Mouse (Mus musculus) embryo, embryonic 10 days (tissue): ENCODE measurements around the gene Itga2b.

Source experiments
- DNase-seq: peaks from one replicate; pipeline ENCODE4 v3.0.0-alpha.2; 2015; ENCODE audit warnings: low spot score

The Itga2b gene

DNA sequence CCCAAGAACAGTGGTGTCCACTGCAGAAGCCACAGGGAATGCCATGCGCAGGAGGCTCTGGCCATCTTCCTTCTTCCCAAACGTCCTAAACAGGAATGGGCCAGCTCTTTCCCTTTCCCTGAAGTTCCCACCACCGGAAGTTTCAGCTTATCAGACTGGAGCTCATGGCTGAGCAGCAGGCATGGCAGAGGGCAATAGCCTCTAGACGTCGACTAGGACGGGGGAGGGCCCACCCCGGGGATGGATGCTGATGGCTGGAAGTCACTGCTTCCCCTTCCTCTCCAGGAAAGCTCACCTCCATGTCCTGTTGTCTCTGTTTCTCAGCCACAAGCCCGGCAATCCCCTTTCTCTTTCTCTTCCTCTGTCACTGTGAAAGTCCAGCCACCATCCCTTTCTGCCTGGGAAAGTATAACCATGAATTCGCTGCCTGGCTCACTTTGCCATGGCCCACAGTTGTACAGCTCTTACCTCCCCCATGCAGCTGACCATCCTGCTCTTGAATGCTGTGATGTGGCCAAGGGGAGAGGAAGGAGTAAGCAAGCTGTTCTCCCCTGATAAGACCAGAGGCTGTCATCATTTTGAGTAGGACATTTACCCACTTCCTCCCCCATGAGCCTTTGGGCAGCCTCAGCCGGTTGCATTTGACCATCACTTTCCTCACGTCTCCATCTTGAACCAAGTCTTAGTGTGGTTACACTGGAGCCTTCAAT lies at the start of gene Itga2b:
TSS of gene Itga2b (minus strand) at position 475 of the 710 bp plus-strand sequence.
- no peak for DNase-seq

DNA sequence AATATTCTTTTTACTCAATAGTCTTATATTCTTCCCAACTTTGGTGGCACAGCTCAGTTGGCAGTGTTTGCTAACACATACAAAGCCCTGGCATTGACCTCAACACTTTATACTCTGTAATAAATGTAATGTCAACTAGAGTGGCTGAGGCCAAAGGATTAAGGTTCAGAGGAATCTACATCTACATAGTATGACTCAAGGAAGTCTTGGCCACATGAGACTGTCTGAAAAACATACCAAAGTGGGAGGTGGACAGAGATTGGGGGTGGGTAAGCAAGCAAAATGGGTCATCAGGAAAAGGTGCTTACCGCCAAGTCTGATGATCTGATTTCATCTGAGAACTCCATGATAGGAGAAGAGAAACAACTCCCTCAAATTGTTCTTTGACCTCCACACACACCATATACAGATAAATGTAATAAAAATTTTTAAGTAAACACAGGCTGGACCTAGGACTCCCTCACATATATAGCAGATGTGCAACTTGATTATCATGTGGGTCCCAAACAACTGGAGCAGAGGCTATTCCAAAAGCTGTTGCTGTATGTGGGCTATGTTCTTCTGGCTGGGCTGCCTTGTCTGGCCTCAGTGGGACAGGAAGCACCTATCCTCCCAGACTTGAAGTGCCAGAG lies 45.0 kb upstream of the Itga2b start:
- DNase-seq, result no peak

DNA sequence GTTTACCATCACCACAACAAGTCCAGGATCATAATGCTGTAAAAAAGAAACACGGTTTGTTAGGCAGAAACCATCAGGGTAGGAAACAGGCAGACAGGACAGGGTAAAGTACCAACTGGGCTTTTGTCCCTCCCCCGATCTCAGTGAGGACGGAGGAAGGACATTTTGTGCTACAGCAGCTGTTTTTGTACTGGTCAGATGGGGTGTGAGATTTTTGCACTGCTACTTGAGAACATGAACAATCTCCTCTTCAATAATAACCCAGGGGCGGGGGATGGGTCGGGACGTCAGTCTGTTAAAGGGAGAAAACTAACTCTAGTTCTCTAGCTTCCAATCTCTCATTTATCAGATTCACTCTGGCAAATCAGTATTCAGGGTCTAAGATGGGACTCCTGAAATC lies 40.3 kb upstream of the Itga2b start:
- no peak for DNase-seq

DNA sequence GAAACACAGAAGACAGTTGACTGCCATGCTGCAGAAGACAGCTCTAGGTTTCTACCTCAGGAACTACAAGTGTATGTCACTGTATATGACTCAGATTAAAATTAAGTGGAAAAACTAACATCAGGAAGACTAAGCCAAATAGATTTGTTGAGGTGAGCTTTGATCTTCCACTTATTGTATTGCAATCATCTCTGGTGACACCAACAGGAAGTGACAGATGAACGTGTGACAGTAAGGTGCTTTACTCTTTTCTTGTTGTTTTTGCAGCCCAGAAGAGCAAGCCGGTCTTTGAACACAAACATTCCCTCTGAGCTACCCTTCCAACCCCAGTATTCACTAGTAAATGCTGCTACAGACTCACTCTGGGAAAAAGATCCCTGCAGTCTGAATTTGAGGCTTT lies 26.8 kb upstream of the Itga2b start:
- no peak for DNase-seq

DNA sequence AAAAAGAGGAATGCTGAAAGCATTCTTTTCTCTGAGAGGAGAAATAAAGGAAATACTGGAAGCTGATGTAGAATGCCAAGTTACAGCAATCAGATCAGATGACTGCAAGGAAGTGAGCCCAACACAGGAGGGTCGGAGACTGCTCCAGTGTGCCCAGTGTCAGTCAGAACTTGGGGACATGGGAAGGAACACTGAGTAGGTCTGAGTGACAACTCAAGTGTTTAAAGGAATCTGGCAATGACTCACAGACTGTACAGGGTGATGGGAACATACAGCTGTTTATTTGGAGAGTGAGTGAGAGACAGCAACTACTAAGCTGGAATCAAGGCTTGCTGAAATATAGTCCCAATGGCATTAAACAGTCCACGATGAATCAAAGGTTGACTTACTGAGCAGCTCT lies 26.3 kb upstream of the Itga2b start:
- no peak for DNase-seq

DNA sequence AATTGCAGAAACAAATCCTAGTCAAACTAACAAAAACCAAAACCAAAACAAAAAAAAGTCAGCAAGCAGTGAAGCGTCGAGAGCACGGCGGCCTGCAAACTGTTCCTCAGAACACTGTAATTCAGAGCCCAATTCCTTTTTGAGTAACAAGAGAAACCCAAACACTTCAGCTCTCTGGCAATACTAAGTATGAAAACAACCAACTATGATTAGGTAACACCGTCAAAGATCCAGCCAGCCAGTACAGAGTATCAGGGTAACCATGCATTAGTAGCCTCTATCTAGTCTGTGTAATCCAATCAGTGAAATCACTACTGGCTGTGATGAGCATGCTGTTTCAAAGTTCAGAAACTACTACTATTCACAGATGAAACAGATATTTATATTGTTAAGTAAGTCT lies 25.8 kb upstream of the Itga2b start:
- no peak for DNase-seq

DNA sequence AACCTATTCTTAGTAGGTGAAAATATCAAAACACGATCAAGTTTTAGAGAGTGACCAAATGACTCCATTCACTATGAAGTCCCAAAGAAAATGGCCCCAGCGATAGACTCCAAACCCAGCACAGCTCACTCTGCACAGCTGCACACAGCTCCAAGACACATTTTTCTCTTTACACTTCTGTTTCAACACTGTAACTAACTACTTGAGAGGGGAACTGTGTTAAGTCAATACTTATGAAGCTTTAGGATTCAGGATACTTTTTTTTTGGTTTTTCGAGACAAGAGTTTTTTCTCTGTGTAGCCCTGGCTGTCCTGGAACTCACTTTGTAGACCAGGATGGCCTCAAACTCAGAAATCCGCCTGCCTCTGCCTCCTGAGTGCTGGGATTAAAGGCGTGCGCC lies 25.2 kb upstream of the Itga2b start:
- no peak for DNase-seq

DNA sequence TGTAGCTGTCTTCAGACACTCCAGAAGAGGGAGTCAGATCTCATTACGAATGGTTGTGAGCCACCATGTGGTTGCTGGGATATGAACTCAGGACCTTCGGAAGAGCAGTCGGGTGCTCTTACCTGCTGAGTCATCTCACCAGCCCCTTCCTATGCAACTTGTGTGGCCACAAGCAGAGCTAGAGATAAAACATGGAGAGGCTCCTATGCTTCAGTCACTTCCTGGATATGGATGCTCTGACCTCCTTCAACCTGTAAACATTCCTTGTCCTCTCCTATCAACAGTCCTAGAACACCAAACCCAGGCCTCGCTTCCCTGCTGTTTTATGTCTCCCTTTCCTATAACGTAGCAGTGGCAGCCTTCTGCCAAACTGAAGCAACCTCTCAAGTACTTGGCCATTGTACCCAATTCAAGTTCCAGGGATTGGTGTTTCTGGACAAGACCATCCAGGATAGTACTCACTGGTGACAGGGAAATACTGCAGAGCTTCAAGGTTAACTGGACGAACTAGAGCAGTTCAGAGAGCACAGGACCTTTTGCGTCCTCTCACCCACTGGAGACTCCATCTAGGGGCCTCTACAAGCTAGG lies 24.2 kb upstream of the Itga2b start:
- DNase-seq, result no peak

DNA sequence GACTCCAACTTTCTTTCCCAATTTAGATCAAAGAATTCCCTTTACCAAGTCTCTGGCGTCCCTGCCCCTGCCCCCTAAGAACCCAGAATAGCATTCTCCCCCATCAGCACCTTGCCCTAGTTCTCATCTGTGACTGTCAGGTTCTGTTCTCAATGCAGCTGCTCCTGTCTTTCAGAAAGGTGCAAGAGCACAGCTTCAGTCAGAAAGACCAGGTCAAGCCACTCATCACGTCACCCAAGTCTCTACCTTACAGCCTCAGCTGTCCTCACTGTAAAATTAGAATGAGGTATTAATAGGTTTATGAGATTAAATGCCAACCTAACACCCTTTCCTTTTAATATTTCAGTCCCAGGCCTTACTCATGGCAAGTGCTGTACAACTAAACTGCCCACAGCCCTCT lies 23.3 kb upstream of the Itga2b start:
- DNase-seq, result no peak

DNA sequence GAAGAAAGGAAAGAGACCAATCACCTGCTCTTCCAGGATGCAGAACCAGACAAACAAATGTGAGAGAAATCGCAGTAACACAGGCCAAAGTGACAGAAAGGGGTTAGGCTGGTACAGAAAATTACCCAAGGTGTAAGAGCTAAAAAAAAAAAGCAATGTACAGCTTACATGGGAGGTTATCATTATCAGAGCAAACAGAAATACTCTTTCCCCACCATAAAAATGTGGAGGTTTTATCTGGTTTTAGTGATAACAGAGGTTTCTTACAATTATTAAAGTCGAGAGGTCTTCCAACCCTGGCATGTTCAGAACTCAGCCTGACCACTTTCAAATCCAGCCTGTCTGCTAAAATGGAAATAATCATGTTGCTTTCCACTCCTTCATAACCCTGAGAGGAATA lies 18.0 kb upstream of the Itga2b start:
- DNase-seq, result no peak

DNA sequence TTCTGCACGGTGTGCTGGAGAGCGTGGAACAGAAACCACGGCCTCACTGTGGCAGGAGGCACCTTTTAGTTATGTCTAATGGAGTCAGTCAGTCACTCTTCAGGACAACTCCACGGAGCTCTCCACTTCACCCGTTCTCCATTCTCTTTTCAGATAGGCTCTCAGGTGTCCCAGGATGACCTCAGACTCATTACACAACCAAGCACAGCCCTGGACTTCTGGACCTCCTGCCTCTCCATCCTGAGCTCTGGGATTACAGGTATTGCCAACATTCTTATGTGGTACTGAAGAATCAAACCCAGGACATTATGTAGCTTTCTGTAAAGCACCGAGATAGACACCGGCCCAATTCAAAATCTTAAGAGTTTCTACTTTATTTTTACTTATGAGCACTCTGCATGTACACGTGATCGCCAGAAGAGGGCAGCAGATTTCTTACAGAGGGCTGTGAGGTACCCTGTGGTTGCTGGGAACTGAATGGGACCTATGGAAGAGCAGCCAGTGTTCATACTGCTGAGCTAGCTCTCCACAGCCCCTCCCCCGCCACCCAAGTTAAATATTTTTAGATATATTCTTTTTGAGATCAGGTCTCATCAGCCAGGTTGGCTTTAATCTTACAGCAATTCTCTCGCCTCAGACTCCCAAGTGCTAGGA lies 16.9 kb upstream of the Itga2b start:
- peak; percentile 89 for DNase-seq

DNA sequence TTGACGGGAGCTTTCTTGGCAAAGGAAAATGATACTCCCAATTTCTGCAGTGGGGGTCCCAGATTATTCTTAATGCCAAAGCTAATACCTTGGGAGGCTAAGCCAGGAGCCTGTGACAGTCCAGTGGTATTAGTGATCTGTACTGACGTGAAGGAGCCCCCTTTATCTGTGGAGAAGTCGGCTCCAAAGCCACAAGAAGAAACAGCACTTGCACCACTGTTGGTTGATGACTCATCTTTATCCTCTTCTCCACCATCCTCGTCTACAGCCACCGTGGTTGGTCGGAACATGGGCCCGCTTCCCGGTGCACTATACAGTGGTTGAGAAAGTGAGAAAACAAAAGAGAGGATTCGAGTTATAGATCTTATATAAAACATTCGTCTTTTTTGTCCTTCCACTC lies 11.9 kb upstream of the Itga2b start:
- no peak for DNase-seq

DNA sequence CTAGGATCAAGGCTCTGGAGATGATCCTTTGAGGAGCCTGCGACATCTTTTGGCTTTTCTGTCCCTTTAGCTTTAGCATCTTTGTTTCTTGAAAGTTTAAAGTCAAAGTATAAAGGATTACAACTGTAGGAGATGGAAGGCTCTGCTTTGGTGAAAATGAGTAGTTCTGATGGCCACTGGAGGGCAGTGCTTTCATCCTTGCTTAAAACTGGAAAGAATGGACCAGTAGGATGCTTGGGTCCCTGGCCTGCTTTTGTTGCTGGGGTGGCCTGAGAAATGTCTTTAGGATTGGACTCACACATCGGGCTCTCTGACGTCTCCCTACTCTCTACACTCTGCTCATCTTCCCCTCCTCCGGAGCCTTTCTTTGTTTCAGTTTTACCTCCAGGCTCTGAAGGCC lies 11.0 kb upstream of the Itga2b start:
- DNase-seq, result no peak

DNA sequence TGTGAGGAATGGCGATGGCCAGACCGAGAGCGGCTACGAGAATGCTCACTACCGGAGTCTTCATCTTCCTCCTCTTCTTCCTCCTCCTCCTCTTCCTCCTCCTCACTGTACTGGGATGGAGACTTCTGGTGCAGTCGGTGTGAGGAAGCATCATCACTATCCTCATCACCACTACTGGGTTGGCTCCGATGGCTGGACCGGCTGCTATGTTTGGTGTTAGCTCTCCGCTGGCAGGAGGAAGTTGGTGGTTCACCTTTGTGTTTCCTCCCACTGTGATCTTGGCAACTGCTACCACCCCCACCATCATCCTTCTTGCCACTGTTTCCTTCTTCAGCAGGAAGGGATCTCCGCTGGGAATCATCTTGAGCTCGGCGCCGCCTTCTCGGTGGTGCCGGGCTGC lies 10.2 kb upstream of the Itga2b start:
- DNase-seq, result no peak

DNA sequence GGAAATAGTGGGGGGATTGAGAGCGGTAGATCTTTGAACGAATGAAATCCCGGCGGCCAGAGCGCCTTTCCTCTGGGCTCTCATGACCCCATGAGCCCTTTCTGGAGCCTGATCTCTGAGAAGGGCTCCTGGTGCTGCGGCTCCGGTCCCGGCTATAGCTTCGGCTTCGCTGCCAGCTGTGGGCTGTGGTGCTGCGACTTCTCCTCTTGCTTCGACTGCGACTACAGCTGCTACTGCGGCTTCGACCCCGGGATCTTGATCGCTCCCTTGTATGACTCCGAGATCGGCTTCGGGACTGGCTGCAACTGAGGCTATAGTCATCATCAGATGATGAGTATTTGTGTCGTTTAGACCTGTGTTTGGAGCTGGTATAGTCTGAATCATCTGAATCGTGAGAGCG lies 9.7 kb upstream of the Itga2b start:
- no peak for DNase-seq

DNA sequence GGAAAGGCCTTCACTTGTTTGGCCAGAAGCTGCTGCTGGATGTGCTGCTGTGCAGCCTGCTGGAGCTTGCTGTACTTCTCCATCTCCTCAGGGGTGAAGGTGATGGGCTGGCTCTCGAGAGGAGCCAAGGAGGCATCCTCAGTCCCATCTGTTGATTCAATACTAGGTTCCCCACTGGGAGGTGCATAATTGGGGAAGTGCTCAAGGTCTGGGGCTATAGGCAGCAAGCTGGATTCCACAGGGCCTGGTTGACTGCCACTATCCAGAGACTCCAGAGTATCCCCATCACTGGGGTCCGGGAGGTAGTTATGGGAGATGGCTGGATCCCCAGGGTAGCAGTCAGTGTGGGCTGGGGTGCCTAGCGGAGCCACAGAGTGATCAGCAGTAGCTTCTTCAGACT lies 8.7 kb upstream of the Itga2b start:
- no peak for DNase-seq

DNA sequence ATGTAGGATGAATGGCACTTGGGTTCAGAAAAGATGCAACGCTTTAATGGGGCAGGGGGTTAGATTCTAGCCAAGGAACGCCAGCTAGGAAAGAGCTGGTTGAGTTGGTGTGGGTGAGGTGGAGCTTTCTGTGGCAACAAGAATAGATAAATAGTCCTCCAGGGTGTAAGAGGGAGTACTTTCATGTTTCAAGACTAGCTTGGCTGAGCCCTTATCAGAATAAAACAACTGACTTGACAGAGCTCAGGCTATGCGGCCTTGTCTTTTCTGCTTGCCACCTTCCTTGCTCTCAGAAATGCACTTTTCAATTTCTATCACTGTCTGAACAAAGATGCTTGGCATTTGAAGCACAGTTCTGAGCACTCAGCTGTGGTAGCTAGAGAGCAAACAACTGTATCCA lies 5.1 kb upstream of the Itga2b start:
- DNase-seq, result no peak

DNA sequence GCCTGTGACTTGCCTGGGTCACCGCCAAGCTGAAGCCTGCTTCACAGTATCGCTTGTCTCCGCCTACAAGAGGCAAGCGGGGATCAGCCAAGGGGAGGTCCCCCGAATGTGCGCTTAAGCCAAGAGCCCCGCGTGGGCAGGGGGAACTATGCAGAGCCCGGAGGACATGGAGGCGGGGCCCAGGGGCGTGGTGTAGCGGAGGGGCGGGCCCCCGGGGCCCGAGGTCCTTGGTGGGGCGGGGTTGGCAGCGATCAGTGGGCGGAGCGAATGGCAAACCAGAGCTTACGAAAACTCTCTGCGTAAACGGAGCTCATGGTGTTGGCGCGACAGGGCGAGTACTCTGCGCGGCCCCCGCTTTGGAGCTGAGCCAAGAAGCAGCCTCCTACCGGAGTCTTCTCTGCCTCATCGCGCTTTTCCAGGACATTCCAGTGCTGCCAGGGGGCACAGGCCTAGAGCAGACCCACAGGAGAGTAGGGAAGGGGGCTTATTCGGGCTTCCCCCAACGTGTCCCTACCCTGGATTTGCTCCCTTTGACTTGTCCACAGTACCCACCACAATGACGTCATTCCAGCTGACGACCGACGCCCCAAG lies 2.8 kb downstream of the Itga2b start:
- DNase-seq, result peak; percentile 94

DNA sequence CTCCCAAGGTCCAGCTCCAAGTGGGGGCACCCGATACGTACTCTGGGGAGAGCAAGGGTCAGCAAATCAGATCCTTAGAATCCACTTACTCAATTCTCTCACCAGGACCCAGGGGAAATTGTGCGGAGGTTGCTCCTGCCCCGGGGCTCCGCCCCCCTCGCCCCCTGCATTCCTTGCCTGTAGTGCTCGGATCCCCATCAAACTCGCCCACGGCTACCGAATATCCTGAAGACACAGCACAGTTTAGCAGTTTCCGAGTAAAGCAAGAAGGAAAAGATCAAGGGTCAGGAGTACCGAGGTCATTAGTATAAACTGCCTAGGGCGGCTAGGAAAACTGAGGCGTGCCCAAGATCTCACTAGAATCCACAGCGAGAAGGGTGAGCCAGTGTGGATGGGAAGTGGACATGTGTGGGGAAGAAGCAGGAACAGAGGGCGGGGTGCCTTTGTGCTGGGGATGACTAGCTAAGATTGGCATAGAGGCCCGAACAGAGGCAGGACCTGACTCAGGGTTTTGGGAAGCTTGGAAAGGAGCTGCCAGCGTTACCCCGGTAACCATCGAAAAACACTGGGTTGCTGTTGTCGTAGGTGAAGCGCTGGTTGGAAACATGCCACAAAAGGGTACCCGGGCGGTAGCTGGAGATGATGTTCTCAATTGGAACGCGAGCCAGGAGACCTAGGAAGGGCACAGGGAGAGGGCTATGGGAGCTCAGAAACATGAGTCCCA lies 4.0 kb downstream of the Itga2b start:
- DNase-seq, result peak; percentile 49

DNA sequence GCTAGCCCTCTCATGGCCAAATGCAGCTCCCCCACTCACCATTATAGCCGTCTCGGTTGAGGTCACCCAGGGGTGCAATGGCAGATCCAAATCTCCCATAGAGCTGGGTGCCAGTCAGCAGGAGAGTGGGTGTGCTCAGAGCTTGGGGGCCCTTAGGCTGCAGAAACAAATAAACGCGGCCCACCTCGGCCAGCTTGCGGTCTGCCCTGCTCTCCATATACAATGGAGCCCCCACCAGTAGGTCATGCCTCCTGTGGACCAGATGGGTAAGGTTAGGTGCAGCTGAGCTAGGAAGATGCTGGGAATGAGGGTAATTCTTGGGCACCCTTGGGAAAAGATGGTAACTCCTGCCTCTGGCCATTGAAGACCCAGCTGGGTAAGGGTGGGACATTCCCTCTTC lies 5.0 kb downstream of the Itga2b start:
- DNase-seq, result no peak

DNA sequence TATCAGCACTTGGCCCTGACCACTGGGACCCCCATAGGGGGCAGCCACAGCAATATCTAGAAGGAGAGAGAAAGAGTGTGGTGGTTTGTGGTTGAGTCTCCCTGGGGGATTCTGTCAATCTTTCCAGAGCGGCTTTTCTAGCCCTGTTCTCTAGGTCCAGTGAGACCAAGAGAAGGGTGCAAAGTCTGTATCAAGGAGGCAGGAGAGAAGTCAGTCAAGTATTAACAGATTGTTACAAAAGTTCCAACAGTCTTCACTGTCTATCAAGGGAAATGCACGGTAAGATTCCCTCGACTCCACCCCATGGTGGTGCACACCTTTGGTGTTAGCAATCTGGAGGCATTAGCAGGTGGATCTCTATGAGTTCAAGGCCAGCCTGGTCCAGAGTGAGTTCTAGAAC lies 8.2 kb downstream of the Itga2b start:
- no peak for DNase-seq

DNA sequence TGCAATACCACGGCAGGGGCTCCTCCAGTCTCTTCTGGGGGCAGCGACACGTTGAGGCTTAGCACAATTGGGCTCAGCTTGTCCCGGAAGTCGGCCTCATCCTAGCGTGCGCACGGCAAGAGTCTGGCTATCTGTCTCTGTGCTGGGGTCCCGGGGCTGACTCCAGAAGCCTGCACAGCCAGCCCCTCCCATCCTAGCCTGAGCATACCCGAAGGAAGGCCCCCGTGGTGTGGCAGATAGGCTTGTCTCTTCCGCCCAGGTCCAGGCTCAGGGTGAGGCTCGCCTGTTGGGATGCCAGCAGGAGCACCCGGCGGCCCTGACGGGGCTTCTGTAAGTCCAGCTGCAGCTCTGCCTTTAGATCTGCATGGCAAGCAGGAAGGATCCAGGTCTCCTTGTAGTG lies 9.4 kb downstream of the Itga2b start:
- DNase-seq, result no peak
